Mouse (Mus musculus) MEL (cell line): Measurements from ENCODE around the gene Cela3b. TPM values are rescaled to one million over a fixed set of nuclear protein-coding genes. Genes with fewer than 3 reads are reported as not detected.

Experiments
- DNase-seq: peaks from one replicate; pipeline ENCODE4 v3.0.0; 2011; ENCODE audit warnings: low read depth, low spot score
- H3K27ac ChIP-seq: 2 replicates; pipeline ENCODE4 v1.5.1; 2012; ENCODE audit warnings: low read depth, mild to moderate bottlenecking, control low read depth, low read length, moderate library complexity; ENCODE audit not compliant: control insufficient read depth
- H3K27me3 ChIP-seq, 2 experiments: fragments of 150-350 bp in 1 of 2; sonication (generic) in 1 of 2; 2 replicates each; pipeline ENCODE4 v1.6.1; 2012; ENCODE audit warnings: low read length in 2 of 2, mild to moderate bottlenecking in 2 of 2, improper control_type of control experiment in 1 of 2, moderate library complexity in 1 of 2; ENCODE audit not compliant: insufficient read depth in 2 of 2, control insufficient read depth in 1 of 2
- H3K36me3 ChIP-seq, 2 experiments: 2 replicates each; pipeline ENCODE4 v1.6.1; 2012 to 2014; ENCODE audit warnings: low read length in 2 of 2, improper control_type of control experiment in 1 of 2, inconsistent platforms in 1 of 2, mild to moderate bottlenecking in 1 of 2; ENCODE audit not compliant: insufficient read depth in 2 of 2, control insufficient read depth in 1 of 2
- H3K4me1 ChIP-seq, 2 experiments: fragments of 150-350 bp in 1 of 2; sonication (generic) in 1 of 2; 2 replicates each; pipeline ENCODE4 v1.6.1; 2012; ENCODE audit warnings: low read length in 2 of 2, improper control_type of control experiment in 1 of 2, mild to moderate bottlenecking in 1 of 2; ENCODE audit not compliant: insufficient read depth in 2 of 2, control insufficient read depth in 1 of 2
- H3K4me3 ChIP-seq, 2 experiments: fragments of 150-350 bp in 1 of 2; sonication (generic) in 1 of 2; 2 replicates each; pipeline ENCODE4 v1.5.1; 2012; ENCODE audit warnings: low read depth in 2 of 2, low read length in 2 of 2, mild to moderate bottlenecking in 2 of 2, moderate library complexity in 2 of 2, control low read depth in 1 of 2, improper control_type of control experiment in 1 of 2; ENCODE audit not compliant: control insufficient read depth in 1 of 2, insufficient read depth in 1 of 2
- H3K79me2 ChIP-seq: 2 replicates; pipeline ENCODE4 v1.6.1; 2012; ENCODE audit warnings: mild to moderate bottlenecking, low read length, moderate library complexity; ENCODE audit not compliant: control insufficient read depth, poor library complexity, insufficient read depth
- H3K9ac ChIP-seq: 2 replicates; pipeline ENCODE4 v1.6.1; 2012; ENCODE audit warnings: low read depth, mild to moderate bottlenecking, control low read depth, low read length, moderate library complexity; ENCODE audit not compliant: control insufficient read depth, poor library complexity, severe bottlenecking
- H3K9me3 ChIP-seq: fragments of 150-350 bp; sonication (generic); replicated peaks from 2 replicates; pipeline ENCODE4 v1.6.1; 2012; ENCODE audit warnings: mild to moderate bottlenecking, low read length, improper control_type of control experiment, moderate library complexity; ENCODE audit not compliant: insufficient read depth
- CHD2 ChIP-seq: IDR thresholded peaks from 2 replicates; pipeline ENCODE4 v1.6.1; 2011; ENCODE audit warnings: low read length, improper control_type of control experiment
- EP300 ChIP-seq, 2 experiments: IDR thresholded peaks; 2 replicates each; pipeline ENCODE4 v1.6.1; 2011; ENCODE audit warnings: improper control_type of control experiment in 2 of 2, low read length in 2 of 2, low read depth in 1 of 2, mild to moderate bottlenecking in 1 of 2
- HCFC1 ChIP-seq: IDR thresholded peaks from 2 replicates; pipeline ENCODE4 v1.6.1; 2012; ENCODE audit warnings: low read depth, mild to moderate bottlenecking, inconsistent platforms, low read length, improper control_type of control experiment, moderate library complexity
- JUND ChIP-seq: IDR thresholded peaks from 2 replicates; pipeline ENCODE4 v1.6.1; 2011; ENCODE audit warnings: low read depth, mild to moderate bottlenecking, improper control_type of control experiment, low read length
- KAT2A ChIP-seq: conservative IDR thresholded peaks from 2 replicates; pipeline ENCODE4 v1.6.1; 2012; ENCODE audit warnings: low read depth, low read length, improper control_type of control experiment, inconsistent platforms
- MXI1 ChIP-seq: IDR thresholded peaks from 2 replicates; pipeline ENCODE4 v1.6.1; 2011; ENCODE audit warnings: mild to moderate bottlenecking, low read depth, low read length, improper control_type of control experiment
- POLR2AphosphoS2 ChIP-seq: IDR thresholded peaks from 2 replicates; pipeline ENCODE4 v1.6.1; 2011; ENCODE audit warnings: low read length, improper control_type of control experiment
- POLR2AphosphoS5 ChIP-seq: IDR thresholded peaks from 2 replicates; pipeline ENCODE4 v1.6.1; 2012; ENCODE audit warnings: low read depth, borderline replicate concordance, mild to moderate bottlenecking, inconsistent platforms, low read length, moderate library complexity, mixed read lengths
- RAD21 ChIP-seq: IDR thresholded peaks from 2 replicates; pipeline ENCODE4 v1.6.1; 2011; ENCODE audit warnings: mild to moderate bottlenecking, low read depth, low read length, improper control_type of control experiment
- SMC3 ChIP-seq: IDR thresholded peaks from 2 replicates; pipeline ENCODE4 v1.6.1; 2011; ENCODE audit warnings: low read depth, low read length, improper control_type of control experiment
- ZMIZ1 ChIP-seq: IDR thresholded peaks from 2 replicates; pipeline ENCODE4 v1.6.1; 2012; ENCODE audit warnings: low read depth, mild to moderate bottlenecking, inconsistent platforms, low read length, improper control_type of control experiment, moderate library complexity
- polyA plus RNA-seq, 2 experiments: library from polyadenylated mRNA; stranded (reverse) in 1 of 2; unstranded in 1 of 2; fragments of >175 nt in 1 of 2; fragments of >200 nt in 1 of 2; gene quantifications; 2 replicates each; pipeline versions ENCODE4 v1.2.1 to v1.2.4; 2012; ENCODE audit warnings: low replicate concordance in 2 of 2, low read depth in 1 of 2; ENCODE audit not compliant: insufficient read length in 2 of 2, insufficient read depth in 1 of 2, missing spikeins in 1 of 2
- total RNA-seq: library from RNA; depleted of rRNA; stranded (reverse); fragments of 300-350 nt; gene quantifications from 2 replicates; pipeline ENCODE4 v1.2.3, GENCODE M21; 2012

Cela3b gene
- total and polyA plus RNA-seq, 3 experiments, result not detected

DNA sequence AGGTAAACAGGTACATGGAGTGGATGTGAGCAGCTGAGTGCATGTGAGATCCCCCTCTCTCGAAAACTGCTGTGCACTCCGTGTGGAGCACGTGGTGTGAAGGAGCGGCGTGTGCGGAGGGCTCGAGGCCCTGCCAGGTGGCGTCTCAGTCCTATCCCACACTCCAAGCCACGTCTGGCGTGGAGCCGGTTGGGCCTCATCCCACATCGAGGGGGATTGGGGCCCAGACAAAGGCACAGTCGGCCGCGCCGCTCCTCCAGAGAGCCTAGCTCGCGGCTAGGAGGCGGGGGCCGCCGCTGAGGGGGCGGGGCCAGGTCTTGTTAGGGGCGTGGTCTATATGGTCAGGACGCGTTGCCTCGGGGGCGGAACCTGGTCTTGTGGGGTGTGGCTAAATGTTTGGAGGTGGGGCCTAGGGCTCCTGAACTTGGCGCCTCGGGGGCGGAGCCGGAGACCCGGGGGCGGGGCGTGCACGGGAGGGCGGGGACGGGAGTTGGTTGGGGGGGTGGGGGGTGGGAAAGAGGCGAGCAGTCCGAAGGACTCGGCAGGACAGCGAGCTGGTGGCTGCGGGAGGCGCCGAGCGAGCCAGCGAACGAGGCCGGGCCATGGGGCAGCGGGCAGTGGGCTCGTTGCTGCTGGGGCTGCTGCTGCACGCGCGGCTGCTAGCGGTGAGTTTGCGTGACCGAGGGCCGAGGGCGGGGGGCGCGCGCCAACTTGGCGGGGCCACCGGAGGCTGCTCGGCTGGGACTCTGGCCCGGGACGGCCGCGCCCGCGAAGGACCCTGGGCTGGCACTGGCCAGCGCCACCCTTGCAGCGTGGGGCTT, 38.1 kb upstream of the Cela3b start, which contains the start of gene Hspg2 (continued):
- no peak for TF ChIP-seq KAT2A
- no peak for TF ChIP-seq JUND
- TF ChIP-seq POLR2AphosphoS2, result no peak

DNA sequence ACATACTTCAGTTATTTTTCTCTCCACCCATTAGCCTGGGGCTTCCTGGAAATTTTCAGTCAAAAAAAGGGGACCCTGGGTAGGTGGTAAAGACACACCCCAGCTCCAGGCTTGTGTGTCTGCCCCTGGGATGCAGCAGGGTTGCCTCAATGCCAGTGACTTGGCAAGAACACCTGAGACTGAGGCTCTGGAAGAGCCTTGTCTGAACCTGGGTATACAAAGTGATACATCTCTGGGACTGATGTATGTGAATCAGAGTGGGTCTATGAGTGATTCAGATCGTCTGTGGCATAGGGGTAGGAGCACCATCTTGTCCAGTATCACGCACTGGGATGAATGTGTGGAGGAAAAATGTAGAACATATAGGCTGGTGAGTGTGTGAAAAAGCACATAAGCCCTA, 37.2 kb upstream of the Cela3b start:
- Histone ChIP-seq H3K9ac (no peak overlapping the region), H3K4me3 (no peak overlapping the region), H3K36me3 (no peaks in the 10 kb centered on the region), H3K4me1 (peaks cover 0 to 4% of the 10 kb centered on the region in 2 experiments; a peak in 1 of 4 replicates), H3K9me3 (no peaks in the 10 kb centered on the region), H3K27ac (no peak overlapping the region), H3K79me2 (no peaks in the 10 kb centered on the region; the same call in 1 of the 2 replicates), H3K27me3 (no peaks in the 10 kb centered on the region)
- TF ChIP-seq HCFC1 (no peak), EP300 (IDR thresholded peaks at IDR 0.05; ENCODE audit: low read depth in 1 of 2, low read length in 2 of 2) (no peak), CHD2 (no peak), SMC3 (no peak), POLR2AphosphoS5 (no peak), POLR2AphosphoS2 (no peak), MXI1 (no peak)
- no peak for DNase-seq

DNA sequence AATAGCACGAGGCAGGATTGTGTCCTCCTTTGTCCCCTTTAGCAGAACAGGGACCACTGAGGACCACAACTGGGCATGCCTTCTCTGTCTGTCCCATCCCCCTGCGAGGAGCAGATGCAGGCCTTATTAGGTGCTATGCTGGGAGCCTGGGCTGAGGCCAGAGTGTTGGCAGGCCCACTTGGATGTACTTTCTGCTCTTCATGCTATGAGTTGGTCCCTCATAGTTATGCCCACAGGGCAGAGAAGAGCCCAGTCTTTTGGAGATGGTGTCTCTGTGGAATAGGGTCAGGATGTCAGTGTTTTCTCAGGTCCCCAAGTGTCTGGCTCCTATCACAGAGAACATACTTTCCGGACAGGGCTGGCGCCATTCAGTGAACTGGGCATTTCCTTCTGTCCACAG, 36.7 kb upstream of the Cela3b start:
- H3K9me3 ChIP-seq, result no peaks in the 10 kb centered on the region
- H3K4me1 ChIP-seq, result peaks cover 0 to 4% of the 10 kb centered on the region in 2 experiments; a peak in 1 of 4 replicates
- H3K9ac ChIP-seq, result no peak overlapping the region
- no peak for DNase-seq
- no peaks in the 10 kb centered on the region for H3K36me3 ChIP-seq
- H3K27ac ChIP-seq, result no peak overlapping the region
- no peaks in the 10 kb centered on the region; the same call in 1 of the 2 replicates for H3K79me2 ChIP-seq
- no peaks in the 10 kb centered on the region for H3K27me3 ChIP-seq
- TF ChIP-seq RAD21, result no peak
- TF ChIP-seq, all 39 proteins: peak for 0
- H3K4me3 ChIP-seq, result no peak overlapping the region

DNA sequence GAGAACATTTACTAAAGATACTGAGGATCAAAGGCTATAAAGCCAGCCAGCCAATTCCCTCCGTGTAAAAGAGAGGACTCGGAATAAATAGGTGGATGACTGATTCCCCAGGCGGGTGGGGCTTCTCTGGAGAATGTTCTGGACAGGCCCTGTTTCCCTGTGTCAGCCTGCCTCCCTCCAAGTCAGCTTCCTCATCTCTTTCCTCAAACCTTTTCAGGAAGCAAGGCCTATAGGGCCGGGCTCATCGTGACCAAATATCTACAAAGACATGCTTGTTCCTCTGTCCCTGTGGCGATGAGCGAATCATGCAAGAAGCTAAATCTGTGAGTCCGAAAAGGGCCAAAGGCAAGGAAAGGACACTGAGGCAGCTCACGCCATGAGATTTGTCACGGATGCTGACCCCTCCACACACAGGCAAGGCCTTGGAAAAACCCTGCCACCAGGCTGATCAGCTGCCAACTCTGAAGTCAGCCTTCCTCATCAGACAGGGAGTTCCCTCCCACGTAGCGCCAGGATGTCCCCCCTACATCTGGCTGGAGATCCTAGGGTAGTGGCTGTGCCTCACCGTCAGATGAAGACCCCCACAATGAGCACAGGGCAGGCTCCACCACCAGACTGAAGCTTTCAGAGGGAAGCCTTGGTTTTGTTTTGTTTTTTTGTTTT, 34.9 kb upstream of the Cela3b start:
- Histone ChIP-seq H3K9ac (no peak overlapping the region), H3K27ac (no peak overlapping the region), H3K4me1 (peaks cover 0 to 4% of the 10 kb centered on the region in 2 experiments; a peak in 1 of 4 replicates), H3K9me3 (no peaks in the 10 kb centered on the region), H3K79me2 (no peaks in the 10 kb centered on the region; the same call in 1 of the 2 replicates), H3K27me3 (no peaks in the 10 kb centered on the region), H3K4me3 (no peak overlapping the region), H3K36me3 (no peaks in the 10 kb centered on the region)
- no peak for DNase-seq
- TF ChIP-seq ZMIZ1, result no peak
- TF ChIP-seq POLR2AphosphoS2, result no peak
- TF ChIP-seq CHD2, result no peak
